Mouse (Mus musculus): ENCODE measurements around the gene Ttll11.

DNA sequence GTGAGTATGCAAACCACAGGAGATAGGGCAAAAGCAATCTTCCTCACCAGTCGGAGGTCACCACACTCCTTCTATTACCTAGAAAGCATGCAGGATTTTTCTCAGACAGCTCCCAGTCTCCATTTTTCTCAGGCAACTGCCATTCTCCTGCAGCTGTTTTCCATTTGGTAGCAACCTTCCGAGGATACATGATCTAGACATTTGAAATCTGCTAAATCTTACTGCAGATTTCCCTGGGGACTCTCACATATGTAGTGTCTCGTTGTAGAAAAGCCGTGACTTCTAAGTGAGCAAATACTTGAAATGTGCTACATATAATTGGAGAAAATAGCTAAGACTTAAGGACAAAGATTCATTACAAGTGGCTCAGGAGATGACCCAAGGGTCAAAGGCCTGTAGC, 151.8 kb downstream of the Ttll11 start:
- no peak for TF ChIP-seq CTCF (IDR thresholded peaks at IDR 0.05; ENCODE audit: control insufficient read depth, insufficient read depth, low read length)
- TF ChIP-seq POLR2A (IDR thresholded peaks at IDR 0.05; ENCODE audit: borderline replicate concordance, control insufficient read depth, low read depth, low read length) = no peak

All from bone marrow, adult 2 months (tissue).